Mouse (Mus musculus): Measurements from ENCODE around the gene Upk3a. TPM values are rescaled to one million over a fixed set of nuclear protein-coding genes. Genes with fewer than 3 reads are reported as not detected.
A peak's percentile ranks its signal among the peaks of the same experiment; 100 is the strongest.

Upk3a gene
- total and polyA plus RNA-seq, 2 experiments from 2014 or later: 1.1 to 1.4 TPM

- peak overlapping the region; percentile 78 for H3K9ac ChIP-seq
- no peaks in the 10 kb centered on the region for H3K36me3 ChIP-seq (ENCODE audit: insufficient read depth)
- H3K4me3 ChIP-seq (ENCODE audit: low read depth, low read length): peak overlapping the region; percentile 77
- TF ChIP-seq CTCF (IDR thresholded peaks at IDR 0.05; ENCODE audit: low read depth): no peak
- DNase-seq (peak; percentile 37), ATAC-seq (no peak)
- peak overlapping the region; percentile 95 for H3K4me2 ChIP-seq (ENCODE audit: low read depth)
- peaks cover 31% of the 10 kb centered on the region for H3K4me1 ChIP-seq (ENCODE audit: insufficient read depth)
- 0 out of 2 replicates have a peak overlapping the region, but pooled peaks have one; percentile 40 for H3K27ac ChIP-seq (ENCODE audit: low read depth, low read length)
- 3% methylated on average over 8 of the region's 8 CpGs for WGBS
- no peaks in the 10 kb centered on the region for H3K27me3 ChIP-seq (ENCODE audit: insufficient read depth, low read length)
- H3K9me3 ChIP-seq (ENCODE audit: low read length): no peaks in the 10 kb centered on the region
Measured at GRCm38 (mm10) chr15:85037343-85037690, 20.4 kb downstream of the Upk3a start.

- no peak overlapping the region for H3K9ac ChIP-seq
- peaks cover 43% of the 10 kb centered on the region for H3K4me1 ChIP-seq (ENCODE audit: insufficient read depth)
- no peak for ATAC-seq
Measured at GRCm38 (mm10) chr15:85041546-85042225, 24.7 kb downstream of the Upk3a start.

GRCm38 (mm10) chr15:85042361-85042954, 25.5 kb downstream of the Upk3a start:
- peaks cover 41% of the 10 kb centered on the region for H3K4me1 ChIP-seq (ENCODE audit: insufficient read depth)
- peak; percentile 93 for ATAC-seq
- peak overlapping the region; percentile 82 for H3K27ac ChIP-seq (ENCODE audit: low read depth, low read length)
- peak overlapping the region; percentile 23; the same call in 1 of the 2 replicates for H3K4me2 ChIP-seq (ENCODE audit: low read depth)
- peaks cover 19% of the 10 kb centered on the region for H3K36me3 ChIP-seq (ENCODE audit: insufficient read depth)
- H3K4me3 ChIP-seq (ENCODE audit: low read depth, low read length): no peak overlapping the region
- H3K9ac ChIP-seq: peak overlapping the region; percentile 25; the same call in 1 of the 2 replicates
- WGBS: under 1% methylated on average over 4 of the region's 4 CpGs
- peak; percentile 91 for TF ChIP-seq CTCF (IDR thresholded peaks at IDR 0.05; ENCODE audit: low read depth)
- peak; percentile 88 for DNase-seq
- H3K9me3 ChIP-seq (ENCODE audit: low read length): no peaks in the 10 kb centered on the region
- no peaks in the 10 kb centered on the region for H3K27me3 ChIP-seq (ENCODE audit: insufficient read depth, low read length)

More at GRCm38 (mm10) chr15:85041546-85042225, 24.7 kb downstream of the Upk3a start:
- Histone ChIP-seq H3K27ac (ENCODE audit: low read depth, low read length) (peak overlapping the region; percentile 82), H3K4me2 (ENCODE audit: low read depth) (no peak overlapping the region), H3K27me3 (ENCODE audit: insufficient read depth, low read length) (no peaks in the 10 kb centered on the region), H3K36me3 (ENCODE audit: insufficient read depth) (peaks cover 14% of the 10 kb centered on the region), H3K9me3 (ENCODE audit: low read length) (no peaks in the 10 kb centered on the region), H3K4me3 (ENCODE audit: low read depth, low read length) (no peak overlapping the region)
- no peak for DNase-seq
- WGBS: 54% methylated on average over 10 of the region's 10 CpGs
- no peak for TF ChIP-seq CTCF (IDR thresholded peaks at IDR 0.05; ENCODE audit: low read depth)

- Histone ChIP-seq H3K4me3 (ENCODE audit: low read depth, low read length) (no peak overlapping the region), H3K9ac (peak overlapping the region; percentile 25; the same call in 1 of the 2 replicates), H3K9me3 (ENCODE audit: low read length) (no peaks in the 10 kb centered on the region), H3K27me3 (ENCODE audit: insufficient read depth, low read length) (no peaks in the 10 kb centered on the region), H3K4me1 (ENCODE audit: insufficient read depth) (peaks cover 34% of the 10 kb centered on the region), H3K27ac (ENCODE audit: low read depth, low read length) (peak overlapping the region; percentile 82), H3K36me3 (ENCODE audit: insufficient read depth) (peaks cover 20% of the 10 kb centered on the region), H3K4me2 (ENCODE audit: low read depth) (peak overlapping the region; percentile 23)
- ATAC-seq (no peak), DNase-seq (no peak)
- 52% methylated on average over 5 of the region's 5 CpGs for WGBS
- TF ChIP-seq CTCF (IDR thresholded peaks at IDR 0.05; ENCODE audit: low read depth): no peak
Measured at GRCm38 (mm10) chr15:85043116-85043515, 26.2 kb downstream of the Upk3a start.

GRCm38 (mm10) chr15:85043761-85044160, 26.8 kb downstream of the Upk3a start:
- WGBS: 83% methylated on average over 5 of the region's 5 CpGs
- H3K9ac ChIP-seq: 0 out of 2 replicates have a peak overlapping the region, but pooled peaks have one; percentile 25

GRCm38 (mm10) chr15:85046230-85046950, 29.4 kb downstream of the Upk3a start:
- no peak overlapping the region for H3K4me2 ChIP-seq (ENCODE audit: low read depth)
- no peak overlapping the region for H3K9ac ChIP-seq
- no peak for DNase-seq
- no peak overlapping the region for H3K4me3 ChIP-seq (ENCODE audit: low read depth, low read length)
- no peak for ATAC-seq
- H3K27me3 ChIP-seq (ENCODE audit: insufficient read depth, low read length): no peaks in the 10 kb centered on the region
- WGBS: 91% methylated on average over 14 of the region's 14 CpGs
- peaks cover 46% of the 10 kb centered on the region for H3K36me3 ChIP-seq (ENCODE audit: insufficient read depth)
- no peak for TF ChIP-seq CTCF (IDR thresholded peaks at IDR 0.05; ENCODE audit: low read depth)
- no peak overlapping the region for H3K27ac ChIP-seq (ENCODE audit: low read depth, low read length)
- H3K9me3 ChIP-seq (ENCODE audit: low read length): no peaks in the 10 kb centered on the region
- peaks cover 21% of the 10 kb centered on the region for H3K4me1 ChIP-seq (ENCODE audit: insufficient read depth)

More at GRCm38 (mm10) chr15:85043761-85044160, 26.8 kb downstream of the Upk3a start:
- Histone ChIP-seq H3K9me3 (ENCODE audit: low read length) (no peaks in the 10 kb centered on the region), H3K27me3 (ENCODE audit: insufficient read depth, low read length) (no peaks in the 10 kb centered on the region), H3K4me2 (ENCODE audit: low read depth) (no peak overlapping the region), H3K36me3 (ENCODE audit: insufficient read depth) (peaks cover 27% of the 10 kb centered on the region), H3K4me1 (ENCODE audit: insufficient read depth) (peaks cover 29% of the 10 kb centered on the region), H3K27ac (ENCODE audit: low read depth, low read length) (peak overlapping the region; percentile 82; the same call in 1 of the 2 replicates), H3K4me3 (ENCODE audit: low read depth, low read length) (no peak overlapping the region)
- no peak for ATAC-seq
- no peak for DNase-seq
- TF ChIP-seq CTCF (IDR thresholded peaks at IDR 0.05; ENCODE audit: low read depth): no peak
